Mouse (Mus musculus) testis, adult 2 months (tissue): ENCODE measurements around the gene Cel. TPM values are rescaled to one million over a fixed set of nuclear protein-coding genes. Genes with fewer than 3 reads are reported as not detected.

Experiments used
- H3K27ac ChIP-seq: fragments of 200-500 bp; 2 replicates; pipeline ENCODE4 v1.5.1; 2012; ENCODE audit warnings: low read depth, low read length; ENCODE audit not compliant: control insufficient read depth, insufficient read depth
- H3K27me3 ChIP-seq: fragments of 200-500 bp; 2 replicates; pipeline ENCODE4 v1.6.1; 2012; ENCODE audit warnings: mild to moderate bottlenecking, low read length, moderate library complexity; ENCODE audit not compliant: control insufficient read depth, insufficient read depth
- H3K36me3 ChIP-seq: fragments of 200-500 bp; 2 replicates; pipeline ENCODE4 v1.6.1; 2012; ENCODE audit warnings: mild to moderate bottlenecking, low read length; ENCODE audit not compliant: control insufficient read depth, insufficient read depth
- H3K4me1 ChIP-seq: fragments of 200-500 bp; 2 replicates; pipeline ENCODE4 v1.6.1; 2012; ENCODE audit warnings: low read length; ENCODE audit not compliant: control insufficient read depth, insufficient read depth
- H3K4me3 ChIP-seq: fragments of 200-500 bp; 2 replicates; pipeline ENCODE4 v1.5.1; 2012; ENCODE audit warnings: low read depth, mild to moderate bottlenecking, low read length, moderate library complexity, mixed read lengths; ENCODE audit not compliant: control insufficient read depth
- CTCF ChIP-seq: fragments of 200-500 bp; IDR thresholded peaks from 2 replicates; pipeline ENCODE4 v1.5.1; 2012; ENCODE audit warnings: low read depth, mild to moderate bottlenecking, inconsistent platforms, low read length, moderate library complexity; ENCODE audit not compliant: control insufficient read depth, insufficient read depth, insufficient replicate concordance
- POLR2A ChIP-seq: fragments of 200-500 bp; IDR thresholded peaks from 2 replicates; pipeline ENCODE4 v1.6.1; 2012; ENCODE audit warnings: low read depth, mild to moderate bottlenecking, inconsistent platforms, low read length, moderate library complexity; ENCODE audit not compliant: control insufficient read depth
- polyA plus RNA-seq: library from polyadenylated mRNA; depleted of rRNA; stranded (reverse); fragments of >200 nt; gene quantifications from 2 replicates; pipeline ENCODE4 v1.2.3, GENCODE M21; 2012

Cel gene
- polyA plus RNA-seq, 1 experiment: 0.47 TPM

- Histone ChIP-seq H3K4me3 (no peak overlapping the region), H3K27me3 (no peaks in the 10 kb centered on the region)
- TF ChIP-seq POLR2A (no peak), CTCF (no peak)
Observed at GRCm38 (mm10) chr2:28525943-28526876, 37.0 kb downstream of the Cel start.

GRCm38 (mm10) chr2:28525219-28525942, 37.8 kb downstream of the Cel start:
- peak overlapping the region; percentile 56 for H3K27ac ChIP-seq
- H3K4me3 ChIP-seq: no peak overlapping the region; the same call in 1 of the 2 replicates
- H3K4me1 ChIP-seq: peaks cover 3% of the 10 kb centered on the region; the same call in 1 of the 2 replicates
- H3K36me3 ChIP-seq: no peaks in the 10 kb centered on the region; the same call in 1 of the 2 replicates
- H3K27me3 ChIP-seq: no peaks in the 10 kb centered on the region
- no peak for TF ChIP-seq CTCF
- TF ChIP-seq POLR2A: no peak; the same call in 1 of the 2 replicates

More at GRCm38 (mm10) chr2:28525943-28526876, 37.0 kb downstream of the Cel start:
- H3K4me1 ChIP-seq: peaks cover 4% of the 10 kb centered on the region; the same call in 1 of the 2 replicates
- peak overlapping the region; percentile 10 for H3K27ac ChIP-seq
- no peaks in the 10 kb centered on the region; the same call in 1 of the 2 replicates for H3K36me3 ChIP-seq

- Histone ChIP-seq H3K4me3 (no peak overlapping the region), H3K27ac (peak overlapping the region; percentile 9; the same call in 1 of the 2 replicates), H3K36me3 (no peaks in the 10 kb centered on the region; the same call in 1 of the 2 replicates), H3K4me1 (peaks cover 2% of the 10 kb centered on the region; the same call in 1 of the 2 replicates), H3K27me3 (no peaks in the 10 kb centered on the region)
- TF ChIP-seq POLR2A: no peak
- TF ChIP-seq CTCF: no peak
Observed at GRCm38 (mm10) chr2:28524406-28524805, 38.8 kb downstream of the Cel start.

GRCm38 (mm10) chr2:28523643-28524117, 39.5 kb downstream of the Cel start:
- Histone ChIP-seq H3K4me1 (peaks cover 2% of the 10 kb centered on the region; the same call in 1 of the 2 replicates), H3K4me3 (no peak overlapping the region), H3K27me3 (no peaks in the 10 kb centered on the region), H3K27ac (no peak overlapping the region; the same call in 1 of the 2 replicates), H3K36me3 (no peaks in the 10 kb centered on the region; the same call in 1 of the 2 replicates)
- TF ChIP-seq POLR2A (no peak), CTCF (no peak)

- TF ChIP-seq POLR2A (no peak), CTCF (no peak)
- H3K27ac ChIP-seq: no peak overlapping the region; the same call in 1 of the 2 replicates
- H3K27me3 ChIP-seq: no peaks in the 10 kb centered on the region
- no peak overlapping the region for H3K4me3 ChIP-seq
- peaks cover 2% of the 10 kb centered on the region; the same call in 1 of the 2 replicates for H3K4me1 ChIP-seq
- no peaks in the 10 kb centered on the region; the same call in 1 of the 2 replicates for H3K36me3 ChIP-seq
Observed at GRCm38 (mm10) chr2:28522166-28522565, 41.0 kb downstream of the Cel start.

- H3K4me3 ChIP-seq: no peak overlapping the region
- H3K4me1 ChIP-seq: peaks cover 2% of the 10 kb centered on the region; the same call in 1 of the 2 replicates
- H3K36me3 ChIP-seq: no peaks in the 10 kb centered on the region; the same call in 1 of the 2 replicates
- H3K27ac ChIP-seq: no peak overlapping the region
- no peaks in the 10 kb centered on the region for H3K27me3 ChIP-seq
- TF ChIP-seq CTCF: no peak
- TF ChIP-seq POLR2A: no peak
Observed at GRCm38 (mm10) chr2:28521571-28522151, 41.5 kb downstream of the Cel start.
